Mouse (Mus musculus) activated CD4-positive, CD25-positive, alpha-beta regulatory T cell, adult 4 months (primary cell): ENCODE measurements around the gene Cobll1. TPM values are rescaled to one million over a fixed set of nuclear protein-coding genes. Genes with fewer than 3 reads are reported as not detected.

Experiments used
- ATAC-seq: one replicate; pipeline ENCODE4 v1.8.0; 2017
- polyA plus RNA-seq, 2 experiments: library from polyadenylated mRNA; unstranded; fragments of 100-300 nt; shearing (Covaris generic); gene quantifications; one replicate each; pipeline ENCODE4 v1.2.1; 2017

Gene Cobll1
- polyA plus RNA-seq, 2 experiments from 2014 or later: 2.6 to 4.7 TPM

- ATAC-seq: peak; percentile 73
These were observed 43.8 kb downstream of the Cobll1 start for GRCm38 (mm10) chr2:65195233-65196010.

GRCm38 (mm10) chr2:65193091-65193795 is 46.0 kb downstream of the Cobll1 start:
- ATAC-seq: no peak

GRCm38 (mm10) chr2:65191398-65191797 is 47.8 kb downstream of the Cobll1 start:
- ATAC-seq: no peak

- peak; percentile 89 for ATAC-seq
These were observed 49.9 kb downstream of the Cobll1 start for GRCm38 (mm10) chr2:65189346-65189745.

GRCm38 (mm10) chr2:65188585-65188984 is 50.6 kb downstream of the Cobll1 start:
- ATAC-seq: peak; percentile 69

GRCm38 (mm10) chr2:65187652-65188051 is 51.6 kb downstream of the Cobll1 start:
- no peak for ATAC-seq

- no peak for ATAC-seq
These were observed 52.0 kb downstream of the Cobll1 start for GRCm38 (mm10) chr2:65187164-65187563.

- ATAC-seq: peak; percentile 89
These were observed 56.5 kb downstream of the Cobll1 start for GRCm38 (mm10) chr2:65182747-65183146.

GRCm38 (mm10) chr2:65181736-65182135 is 57.5 kb downstream of the Cobll1 start:
- ATAC-seq: no peak

GRCm38 (mm10) chr2:65181066-65181716 is 58.0 kb downstream of the Cobll1 start:
- peak; percentile 60 for ATAC-seq

- no peak for ATAC-seq
These were observed 63.6 kb downstream of the Cobll1 start for GRCm38 (mm10) chr2:65175645-65176044.

GRCm38 (mm10) chr2:65172071-65172470 is 67.1 kb downstream of the Cobll1 start:
- no peak for ATAC-seq

- ATAC-seq: no peak
These were observed 67.7 kb downstream of the Cobll1 start for GRCm38 (mm10) chr2:65171516-65171915.

GRCm38 (mm10) chr2:65170693-65171456 is 68.3 kb downstream of the Cobll1 start:
- peak; percentile 61 for ATAC-seq

GRCm38 (mm10) chr2:65170256-65170655 is 68.9 kb downstream of the Cobll1 start:
- ATAC-seq: peak; percentile 44

GRCm38 (mm10) chr2:65163990-65164389 is 75.2 kb downstream of the Cobll1 start:
- ATAC-seq: no peak

GRCm38 (mm10) chr2:65162625-65163024 is 76.6 kb downstream of the Cobll1 start:
- no peak for ATAC-seq

GRCm38 (mm10) chr2:65161715-65162114 is 77.5 kb downstream of the Cobll1 start:
- peak; percentile 45 for ATAC-seq

- ATAC-seq: no peak
These were observed 81.1 kb downstream of the Cobll1 start for GRCm38 (mm10) chr2:65157981-65158651.

- no peak for ATAC-seq
These were observed 81.9 kb downstream of the Cobll1 start for GRCm38 (mm10) chr2:65157325-65157724.

- no peak for ATAC-seq
These were observed 90.3 kb downstream of the Cobll1 start for GRCm38 (mm10) chr2:65148928-65149327.

GRCm38 (mm10) chr2:65147431-65147830 is 91.8 kb downstream of the Cobll1 start:
- ATAC-seq: no peak
